Mouse (Mus musculus): ENCODE data around the gene Aff4.

DNA sequence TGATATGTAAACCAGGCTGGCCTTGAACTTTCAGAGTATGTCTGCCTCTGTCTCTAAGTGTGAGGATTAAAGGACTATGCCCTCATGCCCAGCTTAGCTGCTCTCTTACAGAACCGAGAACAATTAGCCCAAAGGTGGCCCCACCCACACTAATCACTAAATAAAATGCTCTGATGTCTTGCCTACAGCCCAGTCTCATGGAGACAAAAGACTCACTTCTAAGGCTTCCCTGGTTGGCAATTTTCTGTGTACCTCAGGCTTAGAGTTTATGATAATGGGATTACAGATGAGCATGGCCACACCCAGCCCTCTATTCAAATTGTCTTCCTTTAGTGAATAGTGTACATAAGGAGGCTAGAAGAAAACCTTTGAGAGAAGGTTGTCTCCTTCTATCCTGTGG is 39.2 kb upstream of the Aff4 start:
- TF ChIP-seq POLR2A (IDR thresholded peaks at IDR 0.05; ENCODE audit: insufficient read depth, low read depth, low read length) = no peak
- TF ChIP-seq CTCF (IDR thresholded peaks at IDR 0.05; ENCODE audit: insufficient read depth, low read depth, low read length) = no peak

Data from olfactory bulb, adult 2 months (tissue).